Mouse (Mus musculus) forebrain, embryonic 14.5 days (tissue): ENCODE results near the gene Slc22a3. TPM values are rescaled to one million over a fixed set of nuclear protein-coding genes. Genes with fewer than 3 reads are reported as not detected.

Experiments used
- ATAC-seq: fragments of 200-750 bp; cut with Nextera tagmentation; 2 replicates; pipeline ENCODE4 v1.8.0; 2017; ENCODE audit warnings: mild to moderate bottlenecking, moderate library complexity
- DNase-seq: peaks from one replicate; pipeline ENCODE4 v3.0.0-alpha.2; 2015; ENCODE audit warnings: low spot score
- H3K27ac ChIP-seq: fragments of 300-500 bp; sonication (generic); 2 replicates; pipeline ENCODE4 v1.5.1; 2014; ENCODE audit warnings: low read depth, mild to moderate bottlenecking, control low read depth, low read length, moderate library complexity
- H3K27me3 ChIP-seq: fragments of 300-500 bp; sonication (generic); replicated peaks from 2 replicates; pipeline ENCODE4 v1.6.1; 2014; ENCODE audit warnings: low read length, control low read depth, mixed read lengths; ENCODE audit not compliant: control insufficient read depth, insufficient read depth
- H3K36me3 ChIP-seq: fragments of 300-500 bp; sonication (generic); 2 replicates; pipeline ENCODE4 v1.6.1; 2014; ENCODE audit warnings: low read length, control low read depth; ENCODE audit not compliant: control insufficient read depth, insufficient read depth
- H3K4me1 ChIP-seq: fragments of 300-500 bp; sonication (generic); 2 replicates; pipeline ENCODE4 v1.6.1; 2014; ENCODE audit warnings: antibody characterized with exemption, low read length, control low read depth; ENCODE audit not compliant: control insufficient read depth, insufficient read depth
- H3K4me2 ChIP-seq: fragments of 300-500 bp; sonication (generic); 2 replicates; pipeline ENCODE4 v1.6.1; 2014; ENCODE audit warnings: mild to moderate bottlenecking, control low read depth, low read length
- H3K4me3 ChIP-seq: fragments of 300-500 bp; sonication (generic); 2 replicates; pipeline ENCODE4 v1.5.1; 2014; ENCODE audit warnings: low read depth, low read length, control low read depth
- H3K9ac ChIP-seq: fragments of 300-500 bp; sonication (generic); 2 replicates; pipeline ENCODE4 v1.6.1; 2014; ENCODE audit warnings: mild to moderate bottlenecking, low read length, control low read depth, moderate library complexity
- H3K9me3 ChIP-seq: fragments of 300-500 bp; sonication (generic); replicated peaks from 2 replicates; pipeline ENCODE4 v1.6.1; 2016; ENCODE audit warnings: low read length, control low read depth, mixed read lengths; ENCODE audit not compliant: control insufficient read depth
- WGBS: fragments of 180-500 bp; shearing (Covaris S2); extraction: QIAGEN DNeasy Blood & Tissue Kit; methylation state at CpG from one replicate; pipeline ENCODE4 v1.1.7; 2014; 5-methylcytosine and 5-hydroxymethylcytosine counted together
- polyA plus RNA-seq: library from polyadenylated mRNA; unstranded; fragments of >200 nt; fragmentation: Nextera tagmentation; extraction: Ambion mirVana; gene quantifications from 2 replicates; pipeline ENCODE4 v1.2.1, GENCODE M21; 2014

Slc22a3 gene
- polyA plus RNA-seq, 1 experiment from 2014 or later: 0.11 TPM

DNA sequence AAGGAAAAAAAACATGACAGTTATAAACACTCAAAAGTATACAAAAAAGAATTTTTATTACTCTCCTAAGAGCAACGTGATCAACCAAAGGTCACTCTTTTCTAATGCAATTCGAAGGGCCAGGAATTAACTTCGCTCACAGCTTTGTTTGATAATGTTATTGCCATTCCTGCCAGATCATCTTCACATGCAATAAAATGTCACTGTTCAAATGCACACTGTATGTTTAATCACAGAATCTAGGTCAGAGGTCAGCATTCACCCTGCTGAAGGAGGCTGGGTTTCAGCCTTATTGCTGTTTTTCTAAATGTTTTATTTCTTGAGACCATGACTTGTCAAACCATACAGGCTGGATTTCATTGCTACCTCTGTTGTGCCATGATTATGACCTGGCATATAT lies 21.8 kb downstream of the Slc22a3 start:
- H3K27me3 ChIP-seq: no peaks in the 10 kb centered on the region
- ATAC-seq (no peak), DNase-seq (no peak)
- H3K4me3 ChIP-seq: no peak overlapping the region
- WGBS: 92% methylated on average over 3 of the region's 3 CpGs
- no peak overlapping the region for H3K27ac ChIP-seq
- H3K9me3 ChIP-seq: no peaks in the 10 kb centered on the region
- H3K4me1 ChIP-seq: no peaks in the 10 kb centered on the region
- no peak overlapping the region for H3K9ac ChIP-seq
- H3K4me2 ChIP-seq: no peak overlapping the region
- no peaks in the 10 kb centered on the region for H3K36me3 ChIP-seq

DNA sequence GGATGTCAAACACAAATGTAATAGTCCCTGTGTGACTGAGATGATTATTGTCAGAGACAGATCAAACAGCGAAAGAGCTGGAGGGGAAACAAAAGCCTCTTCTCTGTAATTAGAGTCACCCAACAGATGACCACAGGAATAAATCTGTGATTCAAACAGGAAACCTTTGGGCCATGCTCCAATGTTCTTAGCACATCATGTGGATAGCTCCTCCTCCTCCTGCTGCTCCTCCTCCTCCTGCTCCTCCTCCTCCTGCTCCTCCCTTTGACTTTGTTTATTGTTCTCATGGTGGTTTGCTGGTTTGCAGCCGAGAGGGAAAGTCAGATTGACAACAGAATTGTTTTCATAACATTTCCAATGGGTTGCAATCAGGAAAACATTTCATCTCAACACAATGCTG lies 28.1 kb downstream of the Slc22a3 start:
- no peaks in the 10 kb centered on the region for H3K27me3 ChIP-seq
- H3K9ac ChIP-seq: no peak overlapping the region
- WGBS: 41% methylated on average over 2 of the region's 2 CpGs
- H3K4me1 ChIP-seq: no peaks in the 10 kb centered on the region
- H3K36me3 ChIP-seq: no peaks in the 10 kb centered on the region
- DNase-seq (peak; percentile 1), ATAC-seq (no peak)
- no peak overlapping the region for H3K27ac ChIP-seq
- H3K4me2 ChIP-seq: no peak overlapping the region
- no peak overlapping the region for H3K4me3 ChIP-seq
- no peaks in the 10 kb centered on the region for H3K9me3 ChIP-seq

DNA sequence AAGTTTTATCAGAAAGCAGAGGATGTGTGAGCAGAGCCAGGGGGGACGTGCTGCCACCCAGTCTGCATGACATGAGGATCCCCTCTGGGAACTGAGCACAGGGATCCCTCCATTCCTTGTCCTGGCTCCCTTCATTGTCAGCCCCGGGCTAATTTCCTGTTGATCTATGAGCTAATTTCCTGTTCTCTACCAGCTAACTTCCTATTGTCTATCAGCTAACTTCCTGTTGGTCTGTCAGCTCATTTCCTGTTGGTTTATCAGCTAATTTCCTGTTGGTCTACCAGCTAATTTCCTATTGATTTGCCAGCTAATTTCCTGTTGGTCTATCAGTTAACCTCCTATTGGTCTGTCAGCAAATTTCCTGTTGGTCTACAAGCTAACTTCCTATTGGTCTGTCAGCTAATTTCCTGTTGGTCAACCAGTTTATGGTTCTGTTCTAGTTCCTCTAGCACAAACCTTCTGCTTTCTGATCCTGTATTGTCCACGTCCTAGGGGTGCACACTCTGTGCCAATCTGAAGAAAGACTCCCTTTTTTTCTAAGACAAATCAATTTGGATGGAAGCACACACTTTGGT lies 32.9 kb downstream of the Slc22a3 start:
- ATAC-seq: no peak
- WGBS: 74% methylated on average over 3 of the region's 3 CpGs
- H3K4me2 ChIP-seq: no peak overlapping the region
- no peak overlapping the region for H3K4me3 ChIP-seq
- H3K27ac ChIP-seq: no peak overlapping the region
- no peaks in the 10 kb centered on the region for H3K27me3 ChIP-seq
- H3K36me3 ChIP-seq: no peaks in the 10 kb centered on the region
- no peak overlapping the region for H3K9ac ChIP-seq
- H3K4me1 ChIP-seq: no peaks in the 10 kb centered on the region
- H3K9me3 ChIP-seq: no peaks in the 10 kb centered on the region
- DNase-seq: no peak

DNA sequence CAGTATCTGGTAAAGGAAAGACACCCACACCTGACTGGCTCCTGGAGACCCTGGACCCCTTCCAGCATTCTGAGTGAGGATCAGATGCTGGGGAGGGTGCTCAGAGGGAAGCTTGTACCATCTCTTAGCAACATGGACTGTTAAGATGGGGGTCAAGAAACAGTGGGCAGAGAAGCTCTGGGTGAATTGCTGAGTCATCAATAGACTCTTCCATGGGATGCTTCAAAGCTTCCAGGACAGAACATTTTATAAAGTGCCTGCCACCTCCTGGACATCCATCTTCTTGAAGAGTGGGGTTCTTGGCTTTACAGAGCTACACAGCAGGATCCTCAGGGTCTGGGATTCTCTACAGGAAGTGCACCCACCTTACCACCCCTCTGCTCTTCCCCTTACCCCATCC lies 35.0 kb downstream of the Slc22a3 start:
- Histone ChIP-seq H3K36me3 (no peaks in the 10 kb centered on the region), H3K9me3 (no peaks in the 10 kb centered on the region), H3K4me3 (no peak overlapping the region), H3K27ac (no peak overlapping the region), H3K27me3 (no peaks in the 10 kb centered on the region), H3K4me1 (no peaks in the 10 kb centered on the region), H3K9ac (no peak overlapping the region), H3K4me2 (no peak overlapping the region)
- DNase-seq (no peak), ATAC-seq (no peak)

DNA sequence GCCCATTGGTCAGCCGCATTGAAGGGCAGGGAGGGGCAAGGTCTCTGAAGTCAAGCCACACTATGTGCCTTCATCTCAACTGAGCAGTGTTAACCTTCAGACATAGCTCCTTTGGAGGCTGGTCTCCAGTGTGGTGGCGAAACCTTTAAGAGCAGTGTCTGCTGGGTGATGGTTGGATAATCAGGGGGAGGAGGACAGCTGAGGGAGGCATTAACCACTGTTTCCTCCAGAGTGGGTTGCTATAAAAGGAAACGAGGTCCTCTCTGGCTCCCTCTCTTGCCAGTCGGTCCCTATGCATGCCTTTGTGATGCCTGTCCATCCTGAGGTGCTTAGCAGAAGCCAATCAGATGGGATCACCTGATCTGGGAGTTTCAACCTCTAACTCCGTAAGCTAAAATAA lies 38.8 kb downstream of the Slc22a3 start:
- Histone ChIP-seq H3K4me3 (no peak overlapping the region), H3K36me3 (no peaks in the 10 kb centered on the region), H3K27me3 (no peaks in the 10 kb centered on the region), H3K9me3 (no peaks in the 10 kb centered on the region), H3K27ac (no peak overlapping the region), H3K4me1 (no peaks in the 10 kb centered on the region), H3K9ac (no peak overlapping the region), H3K4me2 (no peak overlapping the region)
- DNase-seq: no peak
- WGBS: 74% methylated on average over 5 of the region's 5 CpGs
- no peak for ATAC-seq

DNA sequence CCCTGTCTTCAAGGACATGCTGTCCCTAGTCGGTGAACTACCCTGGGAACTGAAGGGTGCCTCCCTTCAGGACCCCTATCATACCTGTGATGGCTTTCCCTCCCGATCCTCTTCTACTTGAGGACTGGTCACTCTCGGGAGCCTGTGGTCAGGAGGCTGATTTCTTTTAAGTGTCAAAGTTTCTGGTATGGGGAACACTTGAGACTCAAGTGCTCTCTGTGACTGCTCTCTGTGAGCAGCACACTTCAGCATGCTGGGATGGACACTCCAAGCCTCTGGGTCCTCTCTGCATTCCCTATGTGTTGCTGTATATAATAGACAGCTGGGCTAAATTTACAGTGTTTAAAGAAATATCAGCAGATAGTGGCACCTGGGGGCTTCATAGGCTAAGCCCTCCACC lies 39.9 kb downstream of the Slc22a3 start:
- Histone ChIP-seq H3K4me2 (no peak overlapping the region), H3K4me1 (no peaks in the 10 kb centered on the region), H3K4me3 (no peak overlapping the region), H3K9ac (no peak overlapping the region), H3K27me3 (no peaks in the 10 kb centered on the region), H3K9me3 (no peaks in the 10 kb centered on the region), H3K36me3 (no peaks in the 10 kb centered on the region), H3K27ac (no peak overlapping the region)
- ATAC-seq (no peak), DNase-seq (no peak)
- 81% methylated on average over 3 of the region's 3 CpGs for WGBS

DNA sequence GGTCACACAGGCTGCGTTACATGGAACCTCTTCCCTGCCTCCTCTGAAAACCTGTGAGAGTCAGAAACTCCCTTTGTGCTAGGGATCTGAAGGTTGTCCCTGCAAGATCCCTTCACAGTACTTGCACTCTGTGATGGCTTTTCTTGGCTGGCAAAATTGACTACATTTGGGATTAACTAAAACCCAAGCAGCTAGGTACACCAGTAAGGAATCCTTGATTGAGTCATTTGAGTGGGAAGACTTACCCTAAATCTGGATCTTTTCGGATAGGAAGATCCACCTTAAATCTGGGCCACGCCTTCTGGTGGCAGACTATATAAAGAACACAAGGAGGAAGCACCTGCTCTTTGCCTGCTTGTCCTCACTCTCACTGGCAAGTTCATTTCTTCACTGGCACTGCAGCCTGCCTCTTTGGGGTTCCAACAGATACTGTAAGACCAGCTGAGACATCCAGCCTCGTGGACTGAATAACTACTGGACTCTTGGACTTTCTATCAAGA lies 41.0 kb downstream of the Slc22a3 start:
- no peak overlapping the region for H3K27ac ChIP-seq
- H3K4me2 ChIP-seq: no peak overlapping the region
- no peak overlapping the region for H3K9ac ChIP-seq
- H3K9me3 ChIP-seq: no peaks in the 10 kb centered on the region
- ATAC-seq (no peak), DNase-seq (no peak)
- H3K4me1 ChIP-seq: no peaks in the 10 kb centered on the region
- no peaks in the 10 kb centered on the region for H3K36me3 ChIP-seq
- 83% methylated on average over 4 of the region's 4 CpGs for WGBS
- no peak overlapping the region for H3K4me3 ChIP-seq
- H3K27me3 ChIP-seq: no peaks in the 10 kb centered on the region

DNA sequence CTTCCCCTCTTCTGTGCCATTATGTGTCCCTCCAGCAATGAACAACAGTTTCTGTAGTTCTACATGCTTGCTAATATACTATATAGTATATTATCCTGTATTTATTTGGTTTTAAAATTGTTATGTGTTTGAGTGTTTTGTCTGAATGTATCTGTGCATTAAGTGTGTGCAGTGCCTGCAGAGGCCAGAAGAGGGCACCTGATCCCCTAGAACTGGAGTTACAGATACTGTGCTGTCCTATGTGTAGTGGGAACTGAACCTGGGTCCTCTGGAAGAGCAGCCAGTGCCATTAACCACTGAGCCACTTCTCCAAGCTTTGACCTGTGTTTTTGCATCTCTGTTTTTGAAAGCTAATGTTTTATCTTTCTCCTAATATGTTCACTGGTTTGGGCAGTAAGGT lies 46.3 kb downstream of the Slc22a3 start:
- no peaks in the 10 kb centered on the region for H3K27me3 ChIP-seq
- no peak overlapping the region for H3K9ac ChIP-seq
- no peak overlapping the region for H3K27ac ChIP-seq
- no peak overlapping the region for H3K4me2 ChIP-seq
- no peaks in the 10 kb centered on the region for H3K36me3 ChIP-seq
- ATAC-seq (no peak), DNase-seq (no peak)
- no peak overlapping the region for H3K4me3 ChIP-seq
- H3K9me3 ChIP-seq: no peaks in the 10 kb centered on the region; the same call in 1 of the 2 replicates
- no peaks in the 10 kb centered on the region for H3K4me1 ChIP-seq

DNA sequence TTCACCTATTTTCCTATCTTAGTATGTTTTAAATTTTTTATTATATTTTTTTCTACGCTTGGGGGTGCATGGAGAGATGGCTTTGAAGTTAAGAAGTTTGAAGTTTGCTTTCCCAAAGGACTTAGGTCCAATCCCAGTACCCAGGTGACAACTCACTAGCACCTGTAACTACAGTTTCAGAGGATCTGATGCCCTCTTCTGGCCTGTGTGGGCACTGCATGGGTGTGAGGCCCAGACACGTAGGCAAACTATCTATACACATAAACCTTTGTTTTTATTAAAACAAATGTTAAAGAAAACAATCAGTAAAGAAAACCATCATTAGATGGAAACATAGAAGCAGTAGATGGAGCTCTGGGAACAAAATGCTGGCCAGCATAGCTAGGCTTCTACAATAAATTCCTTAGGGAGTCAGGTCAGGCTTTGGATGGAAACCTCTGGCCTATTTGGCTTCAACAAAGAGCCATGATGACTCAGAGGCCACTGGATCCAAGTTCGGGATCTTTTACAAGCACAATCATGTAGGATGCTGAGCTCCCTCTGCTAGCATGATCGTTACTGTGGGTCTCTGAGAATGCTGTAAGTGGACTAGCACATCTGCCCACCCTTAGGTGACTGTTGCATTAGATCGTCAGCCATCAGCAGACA lies 52.2 kb downstream of the Slc22a3 start:
- Histone ChIP-seq H3K27ac (no peak overlapping the region), H3K27me3 (no peaks in the 10 kb centered on the region), H3K4me2 (no peak overlapping the region), H3K4me3 (no peak overlapping the region), H3K9ac (no peak overlapping the region), H3K4me1 (no peaks in the 10 kb centered on the region), H3K36me3 (no peaks in the 10 kb centered on the region), H3K9me3 (no peaks in the 10 kb centered on the region)
- no peak for ATAC-seq
- no peak for DNase-seq
- WGBS: 80% methylated on average over 5 of the region's 5 CpGs
